Mouse (Mus musculus) midbrain, embryonic 16.5 days (tissue): ENCODE results near the gene Dcdc2b. TPM values are rescaled to one million over a fixed set of nuclear protein-coding genes. Genes with fewer than 3 reads are reported as not detected.

Source experiments
- ATAC-seq: fragments of 200-750 bp; cut with Nextera tagmentation; 2 replicates; pipeline ENCODE4 v1.8.0; 2017; ENCODE audit warnings: moderate TSS enrichment
- H3K27ac ChIP-seq: fragments of 300-500 bp; sonication (generic); 2 replicates; pipeline ENCODE4 v1.5.1; 2014; ENCODE audit warnings: mild to moderate bottlenecking, low read length, mixed read lengths
- H3K27me3 ChIP-seq: fragments of 300-500 bp; sonication (generic); 2 replicates; pipeline ENCODE4 v1.6.1; 2014; ENCODE audit warnings: low read depth, low read length, mixed read lengths; ENCODE audit not compliant: control insufficient read depth, insufficient read depth
- H3K36me3 ChIP-seq: fragments of 300-500 bp; sonication (generic); 2 replicates; pipeline ENCODE4 v1.6.1; 2014; ENCODE audit warnings: mild to moderate bottlenecking, low read length, moderate library complexity, mixed read lengths; ENCODE audit not compliant: control insufficient read depth, insufficient read depth
- H3K4me1 ChIP-seq: fragments of 300-500 bp; sonication (generic); 2 replicates; pipeline ENCODE4 v1.6.1; 2014; ENCODE audit warnings: mild to moderate bottlenecking, low read length, mixed read lengths; ENCODE audit not compliant: control insufficient read depth, insufficient read depth
- H3K4me2 ChIP-seq: fragments of 300-500 bp; sonication (generic); 2 replicates; pipeline ENCODE4 v1.6.1; 2014; ENCODE audit warnings: mild to moderate bottlenecking, low read length, mixed read lengths
- H3K4me3 ChIP-seq: fragments of 300-500 bp; sonication (generic); 2 replicates; pipeline ENCODE4 v1.5.1; 2014; ENCODE audit warnings: low read depth, mild to moderate bottlenecking, low read length, moderate library complexity, mixed read lengths
- H3K9ac ChIP-seq: fragments of 300-500 bp; sonication (generic); 2 replicates; pipeline ENCODE4 v1.6.1; 2014; ENCODE audit warnings: low read depth, low read length, mixed read lengths
- H3K9me3 ChIP-seq: fragments of 300-500 bp; sonication (generic); replicated peaks from 2 replicates; pipeline ENCODE4 v1.6.1; 2014; ENCODE audit warnings: mild to moderate bottlenecking, low read length, mixed read lengths; ENCODE audit not compliant: control insufficient read depth, poor library complexity, severe bottlenecking
- WGBS: fragments of 180-500 bp; shearing (Covaris S2); extraction: QIAGEN DNeasy Blood & Tissue Kit; methylation state at CpG from one replicate; pipeline ENCODE4 v1.1.7; 2014; 5-methylcytosine and 5-hydroxymethylcytosine counted together
- polyA plus RNA-seq: library from polyadenylated mRNA; unstranded; fragments of >200 nt; fragmentation: Nextera tagmentation; extraction: Ambion mirVana; gene quantifications from 2 replicates; pipeline ENCODE4 v1.2.1, GENCODE M21; 2015

The Dcdc2b gene
- polyA plus RNA-seq, 1 experiment from 2014 or later, result 4.1 TPM

DNA sequence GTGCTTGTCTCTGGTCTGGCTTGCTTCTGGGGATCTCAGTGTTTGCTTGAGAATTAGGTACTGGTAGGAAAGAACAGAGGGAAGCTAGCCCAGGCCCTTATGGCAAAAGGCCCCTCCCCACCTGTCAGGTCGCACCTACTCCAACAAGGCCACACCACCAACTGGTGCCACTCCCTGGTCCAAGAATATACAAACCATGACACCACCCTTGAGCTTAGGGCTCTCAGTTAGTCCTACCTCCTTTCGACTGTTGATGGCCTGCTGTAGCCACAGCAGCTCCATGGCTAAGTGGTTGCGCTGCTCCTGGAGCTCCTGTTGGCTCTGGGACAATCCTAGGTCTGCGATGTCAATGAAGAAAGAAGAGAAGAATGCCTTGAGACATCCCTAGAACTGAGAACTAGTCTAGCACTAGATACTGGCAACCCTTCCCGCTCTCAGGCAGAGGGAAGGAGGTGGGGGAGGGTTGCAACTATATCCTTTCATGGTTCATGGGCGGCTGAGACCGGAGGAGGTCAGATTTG is 3.1 kb upstream of the Dcdc2b start:
- ATAC-seq, result no peak
- 97% methylated on average over 7 of the region's 7 CpGs for WGBS

GRCm38 (mm10) chr4:129616631-129617030 is 2.6 kb upstream of the Dcdc2b start:
- Histone ChIP-seq H3K36me3 (peaks cover 4% of the 10 kb centered on the region; the same call in 1 of the 2 replicates), H3K27ac (no peak overlapping the region), H3K27me3 (no peaks in the 10 kb centered on the region), H3K9ac (no peak overlapping the region), H3K4me2 (no peak overlapping the region), H3K4me1 (peaks cover 17% of the 10 kb centered on the region), H3K9me3 (no peaks in the 10 kb centered on the region), H3K4me3 (no peak overlapping the region)
- ATAC-seq, result no peak
- 87% methylated on average over 3 of the region's 3 CpGs for WGBS

More for the DNA sequence above, 3.1 kb upstream of the Dcdc2b start:
- Histone ChIP-seq H3K4me2 (no peak overlapping the region), H3K27ac (no peak overlapping the region), H3K36me3 (peaks cover 4% of the 10 kb centered on the region; the same call in 1 of the 2 replicates), H3K9ac (no peak overlapping the region), H3K27me3 (no peaks in the 10 kb centered on the region), H3K4me3 (no peak overlapping the region), H3K9me3 (no peaks in the 10 kb centered on the region), H3K4me1 (peaks cover 23% of the 10 kb centered on the region)

DNA sequence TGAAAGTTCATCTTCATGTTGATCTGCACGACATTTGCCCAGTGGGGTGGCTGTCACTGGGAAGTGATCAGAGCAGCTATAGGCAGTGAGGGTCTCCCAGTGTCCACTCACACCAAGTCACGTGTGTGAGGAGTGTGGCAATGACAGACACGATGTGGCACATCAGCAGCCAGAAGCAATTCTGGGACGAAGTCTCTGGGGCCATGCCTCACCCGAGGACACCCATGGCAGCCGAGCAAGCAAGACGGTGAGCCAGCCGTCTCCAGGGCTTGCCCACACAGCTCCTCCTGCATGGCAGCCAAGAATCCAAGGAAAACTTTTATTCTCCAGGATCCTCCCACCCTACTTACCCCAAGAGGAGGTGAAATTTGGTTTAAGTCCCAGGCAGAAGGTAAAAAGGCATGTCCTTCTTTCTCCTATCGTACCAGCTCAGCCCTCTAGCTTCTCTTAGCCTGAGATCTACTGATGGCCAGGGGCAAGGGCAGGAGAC is 1.8 kb upstream of the Dcdc2b start:
- Histone ChIP-seq H3K36me3 (peaks cover 3% of the 10 kb centered on the region; the same call in 1 of the 2 replicates), H3K9me3 (no peaks in the 10 kb centered on the region), H3K4me2 (no peak overlapping the region), H3K9ac (no peak overlapping the region), H3K27me3 (no peaks in the 10 kb centered on the region), H3K27ac (no peak overlapping the region), H3K4me3 (no peak overlapping the region), H3K4me1 (peaks cover 9% of the 10 kb centered on the region)
- ATAC-seq, result no peak
- 90% methylated on average over 9 of the region's 9 CpGs for WGBS

DNA sequence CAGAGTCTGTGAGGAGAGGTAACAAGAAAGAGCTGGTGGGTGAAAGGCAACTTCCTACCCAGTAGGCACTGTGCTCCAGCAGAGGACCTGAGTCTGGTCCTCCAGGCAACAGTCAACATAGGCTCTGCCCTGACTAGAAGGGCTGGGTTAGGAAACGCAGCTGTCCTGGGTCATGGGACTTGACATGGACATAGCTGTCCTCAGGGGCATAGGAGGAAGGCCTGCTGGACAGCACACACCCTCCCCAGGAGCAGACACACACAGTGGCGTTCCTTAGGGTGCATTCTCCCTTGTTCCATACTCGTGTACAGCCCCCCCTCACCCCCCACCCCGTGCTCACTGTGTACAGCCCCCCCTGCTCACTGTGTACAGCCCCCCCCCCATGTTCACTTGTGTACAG is 3.6 kb downstream of the Dcdc2b start:
- no peak overlapping the region for H3K4me2 ChIP-seq
- ATAC-seq, result no peak
- WGBS, result 64% methylated on average over 4 of the region's 4 CpGs

DNA sequence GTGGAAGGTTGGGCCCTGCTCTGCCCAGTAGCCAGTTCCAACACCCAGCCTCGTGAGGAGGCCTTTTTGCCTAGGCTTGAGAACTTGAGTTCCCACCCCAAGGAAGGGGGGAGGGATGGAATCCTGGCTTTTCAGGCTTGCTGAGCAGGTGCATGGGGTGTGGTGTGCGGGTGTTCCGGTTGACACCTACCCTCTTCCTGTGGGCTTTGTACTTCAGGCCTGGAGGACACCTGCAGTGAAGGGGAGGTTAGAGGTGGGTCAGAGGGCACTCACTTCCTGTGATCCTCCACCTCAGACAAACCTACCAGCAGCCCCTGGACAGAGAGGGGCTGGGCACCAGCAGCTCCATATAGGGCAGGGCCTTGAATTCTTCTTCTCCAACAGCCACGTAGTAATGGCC is 4.0 kb downstream of the Dcdc2b start:
- Histone ChIP-seq H3K4me3 (no peak overlapping the region), H3K27ac (no peak overlapping the region), H3K36me3 (peaks cover 10% of the 10 kb centered on the region), H3K27me3 (no peaks in the 10 kb centered on the region), H3K4me2 (no peak overlapping the region), H3K4me1 (no peaks in the 10 kb centered on the region), H3K9me3 (no peaks in the 10 kb centered on the region), H3K9ac (no peak overlapping the region)
- no peak for ATAC-seq
- WGBS, result 91% methylated on average over 4 of the region's 4 CpGs

More for the DNA sequence above, 3.6 kb downstream of the Dcdc2b start:
- Histone ChIP-seq H3K4me1 (no peaks in the 10 kb centered on the region), H3K9me3 (no peaks in the 10 kb centered on the region), H3K9ac (no peak overlapping the region), H3K36me3 (peaks cover 10% of the 10 kb centered on the region), H3K27me3 (no peaks in the 10 kb centered on the region), H3K4me3 (no peak overlapping the region), H3K27ac (no peak overlapping the region)

DNA sequence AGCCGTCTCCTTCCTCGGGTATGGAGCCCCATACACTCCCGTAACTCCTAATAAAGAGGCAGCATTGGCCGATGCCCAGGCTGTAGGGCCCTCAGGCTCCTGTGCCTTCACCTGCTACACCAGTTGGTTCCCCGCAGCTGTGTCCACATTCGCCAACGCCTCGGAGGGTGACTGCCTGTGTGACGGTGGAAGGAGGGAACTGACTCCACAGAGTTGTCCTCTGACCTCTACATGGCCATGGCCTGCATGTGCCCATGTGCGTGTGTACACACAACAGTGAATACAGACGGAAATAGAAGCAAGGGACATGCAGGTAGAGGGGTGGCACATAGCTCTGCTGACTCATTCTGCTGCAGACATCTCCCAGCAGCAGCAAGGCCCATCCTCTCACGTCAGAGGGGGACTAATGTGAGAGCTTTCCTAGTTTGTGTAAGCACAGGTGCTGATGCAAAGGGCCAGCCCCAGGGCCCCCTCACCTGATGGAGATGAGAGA is 4.9 kb downstream of the Dcdc2b start:
- Histone ChIP-seq H3K27me3 (no peaks in the 10 kb centered on the region), H3K4me1 (no peaks in the 10 kb centered on the region), H3K36me3 (peaks cover 14% of the 10 kb centered on the region), H3K27ac (no peak overlapping the region), H3K4me2 (no peak overlapping the region), H3K9me3 (no peaks in the 10 kb centered on the region), H3K4me3 (no peak overlapping the region), H3K9ac (no peak overlapping the region)
- 87% methylated on average over 12 of the region's 12 CpGs for WGBS
- ATAC-seq, result no peak

DNA sequence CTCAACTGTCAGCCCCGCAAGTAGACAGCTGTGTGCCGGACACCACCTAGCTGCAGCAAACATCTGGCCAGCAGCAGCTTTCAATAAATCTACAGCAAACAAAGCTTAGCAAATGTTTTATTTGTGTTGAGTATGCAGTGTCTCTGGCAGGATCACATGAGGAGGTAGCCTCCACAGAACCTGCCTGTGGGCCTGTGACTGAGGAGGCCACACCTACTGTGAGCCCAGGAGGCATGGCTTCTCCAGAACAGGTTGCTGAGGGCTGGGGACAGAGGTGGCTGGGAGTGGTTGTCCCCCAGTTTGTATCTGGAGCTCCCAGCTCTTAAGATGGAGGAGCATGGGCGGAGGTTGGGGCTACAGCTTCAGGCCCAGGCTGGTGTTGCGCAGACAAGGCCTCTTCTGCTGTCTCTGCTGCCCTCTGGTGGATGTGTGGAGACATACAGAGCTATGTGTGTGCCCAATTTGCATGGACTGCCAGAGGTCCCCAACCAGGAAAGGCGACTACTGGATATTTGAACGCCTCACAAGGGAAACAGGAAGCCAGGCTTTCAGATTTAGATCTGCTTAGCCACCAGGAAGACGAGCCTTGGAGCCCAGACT is 5.5 kb downstream of the Dcdc2b start:
- Histone ChIP-seq H3K9ac (peak overlapping the region; percentile 31; the same call in 1 of the 2 replicates), H3K9me3 (no peaks in the 10 kb centered on the region), H3K4me3 (no peak overlapping the region), H3K4me1 (no peaks in the 10 kb centered on the region), H3K27ac (peak overlapping the region; percentile 33; the same call in 1 of the 2 replicates), H3K27me3 (no peaks in the 10 kb centered on the region), H3K36me3 (peaks cover 18% of the 10 kb centered on the region), H3K4me2 (no peak overlapping the region)
- peak; percentile 89 for ATAC-seq
- whole genome bisulfite sequencing, result 36% methylated on average over 7 of the region's 7 CpGs

DNA sequence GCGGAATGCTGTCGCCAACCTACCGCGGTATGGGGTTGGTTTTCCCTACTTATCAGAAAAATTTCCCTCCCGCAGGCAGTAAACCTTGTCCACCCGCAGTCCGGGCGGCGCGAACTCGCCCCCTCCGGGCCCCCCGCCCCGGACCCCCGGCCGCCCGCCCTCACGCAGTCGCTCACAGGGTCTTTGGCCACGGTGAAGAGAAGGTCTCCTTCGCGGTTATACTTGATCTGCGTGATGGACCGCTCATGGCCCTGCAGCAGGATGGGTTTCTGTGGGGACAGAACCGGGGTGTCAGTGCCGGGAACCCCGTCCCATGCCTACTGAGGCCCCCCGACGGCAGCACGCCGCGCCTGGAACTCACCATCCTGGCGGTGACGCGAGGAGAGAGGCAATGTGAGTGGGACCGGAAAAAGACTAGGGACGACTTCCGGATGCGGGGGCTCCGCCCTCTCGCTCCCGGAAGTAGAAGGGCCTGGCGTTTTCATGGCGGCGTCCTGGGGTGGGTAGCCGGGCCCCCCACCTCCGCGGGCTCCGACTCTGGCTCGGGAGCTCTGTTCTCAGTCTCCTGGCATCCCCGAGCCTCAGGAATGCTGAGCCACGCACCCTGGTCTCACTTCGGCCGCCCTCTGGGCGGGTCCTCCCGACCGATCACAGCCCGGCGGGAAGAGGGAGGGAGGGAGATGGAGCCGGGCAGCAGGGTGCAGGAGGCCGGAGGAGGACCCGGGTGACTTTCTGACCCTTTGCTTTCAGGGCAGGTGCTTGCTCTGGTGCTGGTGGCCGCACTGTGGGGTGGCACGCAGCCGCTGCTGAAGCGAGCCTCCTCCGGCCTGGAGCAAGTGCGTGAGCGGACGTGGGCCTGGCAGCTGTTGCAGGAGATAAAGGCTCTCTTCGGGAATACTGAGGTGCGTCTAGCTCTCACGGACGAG is 13.6 kb downstream of the Dcdc2b start, which contains the start of the genes Eif3i and Tmem234:
TSS of gene Eif3i (minus strand) at position 416 of the 926 bp plus-strand sequence.
TSS of gene Tmem234 (plus strand) at position 436 of the 926 bp plus-strand sequence.
- Histone ChIP-seq H3K4me1 (peaks cover 25% of the 10 kb centered on the region), H3K36me3 (peaks cover 8% of the 10 kb centered on the region), H3K27ac (peak within 1 kb of the TSS; percentile 74), H3K27me3 (no peaks in the 10 kb centered on the region), H3K4me3 (peak within 1 kb of the TSS; percentile 98), H3K9ac (peak within 1 kb of the TSS; percentile 96), H3K9me3 (no peaks in the 10 kb centered on the region), H3K4me2 (peak within 1 kb of the TSS; percentile 92)
- ATAC-seq, result peak; percentile 89
- under 1% methylated on average over 72 of the region's 74 CpGs for WGBS
